Mouse (Mus musculus) midbrain, postnatal 0 days (tissue): ENCODE data around the gene Slc16a9. TPM values are rescaled to one million over a fixed set of nuclear protein-coding genes. Genes with fewer than 3 reads are reported as not detected.
"Not testable (repeated sequence)": the region's sequence is repeated elsewhere in the genome, so short reads cannot be mapped to it uniquely, and the experiment has no call there.

Source experiments
- ATAC-seq: fragments of 200-750 bp; cut with Nextera tagmentation; 2 replicates; pipeline ENCODE4 v1.8.0; 2017; ENCODE audit warnings: moderate number of reproducible peaks, mild to moderate bottlenecking, moderate TSS enrichment, moderate library complexity; ENCODE audit not compliant: low FRiP score
- DNase-seq: peaks from one replicate; pipeline ENCODE4 v3.0.0-alpha.2; 2015; ENCODE audit warnings: low spot score
- H3K27ac ChIP-seq: fragments of 300-500 bp; sonication (generic); 2 replicates; pipeline ENCODE4 v1.5.1; 2014; ENCODE audit warnings: low read depth, mild to moderate bottlenecking, low read length, mixed read lengths
- H3K27me3 ChIP-seq: fragments of 300-500 bp; sonication (generic); 2 replicates; pipeline ENCODE4 v1.6.1; 2014; ENCODE audit warnings: low read length, control low read depth, mixed read lengths; ENCODE audit not compliant: insufficient read depth
- H3K36me3 ChIP-seq: fragments of 300-500 bp; sonication (generic); 2 replicates; pipeline ENCODE4 v1.6.1; 2014; ENCODE audit warnings: low read length, control low read depth, mixed read lengths; ENCODE audit not compliant: insufficient read depth
- H3K4me1 ChIP-seq: fragments of 300-500 bp; sonication (generic); 2 replicates; pipeline ENCODE4 v1.6.1; 2014; ENCODE audit warnings: mild to moderate bottlenecking, control low read depth, antibody characterized with exemption, low read length, mixed read lengths; ENCODE audit not compliant: insufficient read depth
- H3K4me2 ChIP-seq: fragments of 300-500 bp; sonication (generic); 2 replicates; pipeline ENCODE4 v1.6.1; 2014; ENCODE audit warnings: low read depth, mild to moderate bottlenecking, low read length, mixed read lengths; ENCODE audit not compliant: poor library complexity, severe bottlenecking
- H3K4me3 ChIP-seq: fragments of 300-500 bp; sonication (generic); 2 replicates; pipeline ENCODE4 v1.5.1; 2014; ENCODE audit warnings: low read depth, mild to moderate bottlenecking, low read length, moderate library complexity
- H3K9ac ChIP-seq: fragments of 300-500 bp; sonication (generic); replicated peaks from 2 replicates; pipeline ENCODE4 v1.6.1; 2014; ENCODE audit warnings: mild to moderate bottlenecking, low read length, moderate library complexity, mixed read lengths; ENCODE audit not compliant: poor library complexity, severe bottlenecking
- H3K9me3 ChIP-seq: fragments of 300-500 bp; sonication (generic); 2 replicates; pipeline ENCODE4 v1.6.1; 2016; ENCODE audit warnings: low read length, control low read depth
- CTCF ChIP-seq: IDR thresholded peaks from 2 replicates; pipeline ENCODE4 v1.5.1; 2016; ENCODE audit warnings: antibody characterized with exemption, mild to moderate bottlenecking
- WGBS: fragments of 180-500 bp; shearing (Covaris S2); extraction: QIAGEN DNeasy Blood & Tissue Kit; methylation state at CpG from one replicate; pipeline ENCODE4 v1.1.7; 2014; 5-methylcytosine and 5-hydroxymethylcytosine counted together
- polyA plus RNA-seq: library from polyadenylated mRNA; unstranded; fragments of >200 nt; fragmentation: Nextera tagmentation; extraction: Ambion mirVana; gene quantifications from 2 replicates; pipeline ENCODE4 v1.2.1, GENCODE M21; 2015
- total RNA-seq: library from RNA; depleted of rRNA; stranded (reverse); fragments of >200 nt; gene quantifications from 2 replicates; pipeline ENCODE4 v1.2.3, GENCODE M21; 2014

Slc16a9 gene
- total and polyA plus RNA-seq, 2 experiments from 2014 or later, result 4.2 to 8.9 TPM

GRCm38 (mm10) chr10:70220971-70221370 is 23.9 kb upstream of the Slc16a9 start:
- DNase-seq (no peak), ATAC-seq (no peak)
- H3K9me3 ChIP-seq, result no peaks in the 10 kb centered on the region
- no peak overlapping the region for H3K27ac ChIP-seq
- H3K4me2 ChIP-seq, result no peak overlapping the region
- H3K9ac ChIP-seq, result no peak overlapping the region
- no peaks in the 10 kb centered on the region for H3K36me3 ChIP-seq
- 61% methylated on average over 5 of the region's 5 CpGs for WGBS
- TF ChIP-seq CTCF, result no peak
- no peaks in the 10 kb centered on the region for H3K4me1 ChIP-seq
- H3K4me3 ChIP-seq, result no peak overlapping the region
- H3K27me3 ChIP-seq, result no peaks in the 10 kb centered on the region

DNA sequence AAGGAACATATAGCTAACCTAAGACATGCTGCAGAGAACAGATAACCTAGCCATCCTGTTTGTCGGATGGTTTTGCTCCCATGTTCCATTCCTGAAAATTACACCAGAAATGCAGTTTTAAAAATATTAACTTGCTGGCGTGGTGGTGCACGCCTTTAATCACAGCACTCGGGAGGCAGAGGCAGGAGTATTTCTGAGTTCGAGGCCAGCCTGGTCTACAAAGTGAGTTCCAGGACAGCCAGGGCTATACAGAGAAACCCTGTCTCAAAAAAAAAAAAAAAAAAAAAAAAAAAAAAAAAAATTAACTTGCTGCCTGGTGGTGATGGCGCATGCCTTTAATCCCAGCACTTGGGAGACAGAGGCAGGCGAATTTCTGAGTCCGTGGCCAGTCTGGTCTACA is 22.7 kb upstream of the Slc16a9 start:
- H3K4me2 ChIP-seq, DNase-seq, H3K27me3 ChIP-seq, H3K27ac ChIP-seq, ATAC-seq, H3K36me3 ChIP-seq, H3K4me1 ChIP-seq, H3K4me3 ChIP-seq, H3K9ac ChIP-seq, H3K9me3 ChIP-seq: not testable (repeated sequence)
- 94% methylated on average over 8 of the region's 8 CpGs for WGBS

- Histone ChIP-seq H3K4me3 (no peak overlapping the region), H3K36me3 (no peaks in the 10 kb centered on the region), H3K4me2 (no peak overlapping the region), H3K9me3 (no peaks in the 10 kb centered on the region), H3K9ac (no peak overlapping the region), H3K27ac (no peak overlapping the region), H3K4me1 (no peaks in the 10 kb centered on the region), H3K27me3 (no peaks in the 10 kb centered on the region)
- ATAC-seq (no peak), DNase-seq (no peak)
- no peak for TF ChIP-seq CTCF
- WGBS, result 92% methylated on average over 6 of the region's 6 CpGs
Observed at GRCm38 (mm10) chr10:70224571-70224970, 20.3 kb upstream of the Slc16a9 start.

DNA sequence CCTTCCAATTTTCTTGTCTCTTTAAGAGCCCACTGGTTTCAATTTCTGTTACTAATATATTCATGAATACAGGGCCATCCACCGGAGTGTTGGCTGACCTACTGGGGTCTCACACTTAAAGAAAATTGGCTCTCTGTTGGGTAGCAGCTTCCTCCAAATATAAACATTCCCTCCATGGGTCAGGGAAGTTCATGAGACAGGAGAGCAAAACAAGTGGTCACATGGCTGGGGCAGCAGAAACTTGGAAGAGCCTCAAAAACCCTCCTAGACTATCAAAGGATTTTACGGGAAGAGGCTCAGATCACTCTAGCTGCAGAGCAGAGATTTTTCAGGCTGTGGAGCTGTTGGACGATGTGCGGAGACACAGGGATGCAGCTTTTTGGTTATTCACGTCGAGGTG is 19.1 kb upstream of the Slc16a9 start:
- Histone ChIP-seq H3K4me3 (no peak overlapping the region), H3K36me3 (no peaks in the 10 kb centered on the region), H3K27ac (no peak overlapping the region), H3K9me3 (no peaks in the 10 kb centered on the region), H3K9ac (no peak overlapping the region), H3K4me2 (no peak overlapping the region), H3K4me1 (no peaks in the 10 kb centered on the region), H3K27me3 (no peaks in the 10 kb centered on the region)
- DNase-seq (peak; percentile 34), ATAC-seq (no peak)
- TF ChIP-seq CTCF, result no peak
- 72% methylated on average over 6 of the region's 6 CpGs for WGBS

DNA sequence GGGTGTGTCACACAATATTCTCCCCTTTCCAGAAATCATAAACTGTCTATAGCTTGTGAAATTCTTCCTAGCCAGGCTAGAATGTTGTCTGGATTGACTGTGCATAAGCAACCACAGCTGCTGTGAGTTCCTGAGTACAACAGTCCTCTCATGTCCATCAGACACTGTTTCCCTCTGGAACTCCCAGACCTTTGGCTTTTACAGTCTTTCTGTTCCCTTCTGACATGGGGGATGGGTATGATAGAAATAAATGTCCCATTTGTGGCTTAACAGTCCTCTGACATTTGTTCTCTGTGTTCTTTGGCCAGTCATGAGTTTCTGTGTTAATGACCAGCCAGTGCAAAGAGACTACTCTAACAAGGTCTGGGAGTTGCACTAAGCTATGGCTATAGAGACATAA is 18.3 kb upstream of the Slc16a9 start:
- no peak for TF ChIP-seq CTCF
- Histone ChIP-seq H3K9ac (no peak overlapping the region), H3K27me3 (no peaks in the 10 kb centered on the region), H3K9me3 (no peaks in the 10 kb centered on the region), H3K27ac (no peak overlapping the region), H3K36me3 (no peaks in the 10 kb centered on the region), H3K4me3 (no peak overlapping the region), H3K4me1 (no peaks in the 10 kb centered on the region), H3K4me2 (no peak overlapping the region)
- no peak for ATAC-seq
- DNase-seq, result no peak

- no peak for DNase-seq
- no peak overlapping the region for H3K27ac ChIP-seq
- TF ChIP-seq CTCF, result no peak
- H3K9ac ChIP-seq, result no peak overlapping the region
- H3K4me1 ChIP-seq, result no peaks in the 10 kb centered on the region
- H3K4me2 ChIP-seq, result no peak overlapping the region
- 86% methylated on average over 6 of the region's 6 CpGs for WGBS
- H3K36me3 ChIP-seq, result no peaks in the 10 kb centered on the region
- H3K27me3 ChIP-seq, result no peaks in the 10 kb centered on the region
- no peak overlapping the region for H3K4me3 ChIP-seq
- no peak for ATAC-seq
- no peaks in the 10 kb centered on the region for H3K9me3 ChIP-seq
Observed at GRCm38 (mm10) chr10:70230352-70230751, 14.5 kb upstream of the Slc16a9 start.

GRCm38 (mm10) chr10:70237936-70238335 is 7.0 kb upstream of the Slc16a9 start:
- 79% methylated on average over 2 of the region's 2 CpGs for WGBS
- Histone ChIP-seq H3K27ac (no peak overlapping the region), H3K36me3 (no peaks in the 10 kb centered on the region), H3K4me1 (no peaks in the 10 kb centered on the region), H3K4me2 (no peak overlapping the region), H3K27me3 (no peaks in the 10 kb centered on the region; the same call in 1 of the 2 replicates), H3K4me3 (no peak overlapping the region), H3K9ac (no peak overlapping the region), H3K9me3 (no peaks in the 10 kb centered on the region)
- TF ChIP-seq CTCF, result no peak
- DNase-seq, result no peak
- ATAC-seq, result no peak
